Mouse (Mus musculus): Measurements from ENCODE around the gene Mns1.

GRCm38 (mm10) chr9:72468616-72469015 lies 30.8 kb downstream of the Mns1 start:
- TF ChIP-seq EP300 (IDR thresholded peaks at IDR 0.05; ENCODE audit: low read depth) (no peak), CTCF (IDR thresholded peaks at IDR 0.05; ENCODE audit: low read depth) (no peak)
